Mouse (Mus musculus) heart, embryonic 10.5 days (tissue): Measurements from ENCODE around the gene Akr1c19. TPM values are rescaled to one million over a fixed set of nuclear protein-coding genes. Genes with fewer than 3 reads are reported as not detected.
"Not testable (repeated sequence)": the region's sequence is repeated elsewhere in the genome, so short reads cannot be mapped to it uniquely, and the experiment has no call there.

Experiments used
- DNase-seq: peaks from one replicate; pipeline ENCODE4 v3.0.0-alpha.2; 2017; ENCODE audit warnings: low spot score
- H3K27ac ChIP-seq: fragments of 300-500 bp; sonication (generic); 2 replicates; pipeline ENCODE4 v1.5.1; 2016; ENCODE audit warnings: mild to moderate bottlenecking
- H3K27me3 ChIP-seq: fragments of 300-500 bp; sonication (generic); 2 replicates; pipeline ENCODE4 v1.6.1; 2016; ENCODE audit warnings: mild to moderate bottlenecking; ENCODE audit not compliant: poor library complexity, insufficient read depth, severe bottlenecking
- H3K36me3 ChIP-seq: fragments of 300-500 bp; sonication (generic); 2 replicates; pipeline ENCODE4 v1.6.1; 2016; ENCODE audit warnings: mild to moderate bottlenecking, moderate library complexity
- H3K4me1 ChIP-seq: fragments of 300-500 bp; sonication (generic); 2 replicates; pipeline ENCODE4 v1.6.1; 2016; ENCODE audit warnings: mild to moderate bottlenecking
- H3K4me3 ChIP-seq: fragments of 300-500 bp; sonication (generic); 2 replicates; pipeline ENCODE4 v1.5.1; 2016; ENCODE audit warnings: mild to moderate bottlenecking, moderate library complexity
- H3K9me3 ChIP-seq: fragments of 300-500 bp; sonication (generic); 2 replicates; pipeline ENCODE4 v1.6.1; 2016; ENCODE audit warnings: mild to moderate bottlenecking, moderate library complexity
- WGBS: fragments of 180-500 bp; shearing (Covaris S2); methylation state at CpG from one replicate; pipeline ENCODE4 v1.1.7; 2016; 5-methylcytosine and 5-hydroxymethylcytosine counted together
- polyA plus RNA-seq: library from polyadenylated mRNA; unstranded; fragments of >200 nt; fragmentation: Nextera tagmentation; extraction: Ambion mirVana; gene quantifications from 2 replicates; pipeline ENCODE4 v1.2.1, GENCODE M21; 2016

The Akr1c19 gene
- polyA plus RNA-seq, 1 experiment from 2014 or later, result 13.4 TPM

DNA sequence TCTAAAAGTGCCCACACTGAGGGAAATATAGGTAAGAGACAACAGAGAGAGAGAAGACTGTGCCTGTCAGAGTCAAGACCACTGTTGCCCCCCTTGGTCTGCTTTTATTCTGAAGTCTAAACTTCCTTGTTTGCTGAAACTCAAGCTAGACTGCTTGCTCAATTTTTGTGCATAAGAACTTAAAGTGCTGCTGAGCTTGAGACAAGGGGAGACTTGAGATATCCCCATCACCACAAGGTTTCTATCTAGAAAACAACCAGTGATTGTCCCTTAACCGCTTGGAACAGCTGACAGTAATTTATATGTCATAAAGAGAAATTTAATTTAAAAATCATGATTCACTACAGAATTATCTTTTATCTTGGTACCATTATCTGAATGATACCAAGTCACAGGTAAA is 4.6 kb downstream of the Akr1c19 start:
- 86% methylated on average over 1 of the region's 1 CpGs for WGBS
- DNase-seq, result no peak
- Histone ChIP-seq H3K4me1 (no peaks in the 10 kb centered on the region), H3K27ac (no peak overlapping the region), H3K9me3 (no peaks in the 10 kb centered on the region), H3K4me3 (no peak overlapping the region), H3K27me3 (no peaks in the 10 kb centered on the region), H3K36me3 (no peaks in the 10 kb centered on the region)

DNA sequence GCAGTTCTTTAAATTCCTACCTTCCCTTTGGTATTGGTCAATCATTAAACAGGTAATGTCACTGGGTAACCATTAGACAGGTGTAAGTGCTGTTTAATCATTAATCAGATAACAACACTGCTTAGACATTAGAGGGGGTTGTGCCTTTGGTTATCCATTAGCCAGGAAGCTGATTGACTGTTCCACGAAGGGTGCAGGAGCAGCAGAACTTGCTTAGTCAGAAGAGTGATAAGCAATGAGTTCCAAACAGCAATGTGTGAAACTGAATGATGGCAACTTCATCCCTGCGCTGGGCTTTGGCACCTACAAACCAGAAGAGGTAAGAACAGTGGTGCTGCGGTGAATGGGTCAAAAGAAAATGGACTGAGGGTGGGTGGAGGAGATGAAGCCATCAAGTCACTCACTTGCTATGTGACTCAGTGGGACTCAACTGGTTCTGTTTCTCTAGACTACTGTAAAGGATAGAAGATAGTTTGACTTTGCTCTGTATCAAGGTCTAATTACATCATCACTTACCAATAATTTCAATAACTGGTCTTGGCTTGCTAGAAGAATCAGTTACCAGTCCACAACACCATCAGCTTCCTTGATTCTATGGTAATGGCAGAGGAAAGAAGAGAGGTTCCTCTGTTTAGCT is 5.2 kb downstream of the Akr1c19 start:
- Histone ChIP-seq H3K9me3 (no peaks in the 10 kb centered on the region), H3K27ac (no peak overlapping the region), H3K4me1 (no peaks in the 10 kb centered on the region), H3K27me3 (no peaks in the 10 kb centered on the region), H3K36me3 (no peaks in the 10 kb centered on the region), H3K4me3 (no peak overlapping the region)
- WGBS, result 63% methylated on average over 3 of the region's 3 CpGs
- DNase-seq, result no peak

DNA sequence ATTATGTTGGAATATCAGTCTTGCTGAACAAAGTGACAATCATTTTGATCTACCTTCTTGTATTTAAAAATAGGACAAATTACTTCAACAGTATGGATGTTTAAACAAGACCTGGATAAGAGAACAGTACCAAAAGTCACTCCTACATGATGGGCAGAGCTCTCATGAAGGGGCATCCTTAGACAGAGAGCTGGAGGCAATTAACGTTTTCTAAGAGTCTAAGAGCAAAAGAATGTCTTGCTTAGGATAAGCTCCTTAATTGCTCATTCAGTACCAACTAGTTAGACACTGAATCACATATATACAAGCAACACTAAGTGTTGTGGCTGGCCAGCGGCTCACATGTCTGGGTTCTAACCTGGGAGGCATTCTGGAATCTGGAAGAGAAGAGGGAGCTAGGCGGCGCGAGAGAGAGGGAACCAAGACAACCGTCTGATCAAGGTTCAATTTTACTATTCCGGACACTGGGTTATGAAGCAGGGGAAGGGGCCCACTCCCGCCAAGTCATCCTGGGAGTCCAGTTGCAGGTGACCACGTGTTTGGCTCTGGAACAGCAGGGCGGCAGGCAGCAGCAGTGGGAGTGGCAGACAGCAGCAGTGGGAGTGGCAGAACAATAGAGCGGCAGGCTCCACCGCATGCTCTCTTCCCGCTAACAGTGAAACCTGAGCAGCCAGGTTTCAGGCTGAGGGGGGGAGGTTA is 16.5 kb downstream of the Akr1c19 start:
- DNase-seq, result peak; percentile 84
- H3K36me3 ChIP-seq, result no peaks in the 10 kb centered on the region
- H3K4me3 ChIP-seq, result peak overlapping the region; percentile 47
- no peaks in the 10 kb centered on the region for H3K4me1 ChIP-seq
- no peaks in the 10 kb centered on the region for H3K27me3 ChIP-seq
- WGBS, result 6% methylated on average over 13 of the region's 13 CpGs
- no peaks in the 10 kb centered on the region for H3K9me3 ChIP-seq
- no peak overlapping the region; the same call in 1 of the 2 replicates for H3K27ac ChIP-seq

DNA sequence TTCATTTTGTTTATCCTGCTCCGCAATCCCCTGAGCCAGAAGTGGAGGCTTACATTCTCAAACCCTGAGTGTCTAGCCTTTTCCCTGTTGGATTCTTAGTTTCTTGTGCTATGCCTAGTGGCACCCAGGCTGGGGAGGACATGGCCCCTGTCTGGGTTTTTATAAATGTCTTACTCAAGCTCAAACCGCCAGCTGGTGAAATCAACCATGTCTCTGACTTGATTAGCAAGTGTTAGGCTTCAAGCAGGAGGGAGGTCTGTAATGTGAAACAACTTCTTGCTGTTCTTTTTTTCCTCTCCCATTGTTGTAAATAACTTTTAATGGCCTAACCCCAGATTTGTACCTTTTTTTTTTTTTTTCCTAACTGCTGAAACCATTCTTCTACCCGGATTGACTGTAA is 20.8 kb downstream of the Akr1c19 start:
- 48% methylated on average over 3 of the region's 3 CpGs for WGBS
- Histone ChIP-seq H3K4me1 (no peaks in the 10 kb centered on the region), H3K4me3 (no peak overlapping the region), H3K27me3 (no peaks in the 10 kb centered on the region), H3K36me3 (no peaks in the 10 kb centered on the region), H3K27ac (no peak overlapping the region), H3K9me3 (no peaks in the 10 kb centered on the region)
- no peak for DNase-seq

DNA sequence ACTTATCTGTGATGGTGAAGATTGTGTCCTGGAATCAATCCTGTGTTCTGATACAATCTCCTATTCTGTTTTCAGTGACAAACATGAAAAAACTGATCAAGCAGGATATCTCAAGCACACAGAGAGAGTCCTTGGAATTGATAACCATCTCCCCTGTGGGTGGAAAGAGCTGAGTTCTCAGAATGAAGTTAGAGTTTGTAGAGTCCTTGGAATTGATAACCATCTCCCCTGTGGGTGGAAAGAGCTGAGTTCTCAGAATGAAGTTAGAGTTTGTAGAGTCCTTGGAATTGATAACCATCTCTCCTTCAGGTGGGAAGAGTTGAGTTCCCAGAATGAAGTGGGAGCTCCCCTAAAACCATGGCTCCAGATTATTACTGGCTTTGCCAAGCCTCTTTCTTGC is 28.4 kb downstream of the Akr1c19 start:
- H3K4me1 ChIP-seq, H3K27me3 ChIP-seq, H3K4me3 ChIP-seq, DNase-seq, H3K27ac ChIP-seq, H3K9me3 ChIP-seq, H3K36me3 ChIP-seq: not testable (repeated sequence)

DNA sequence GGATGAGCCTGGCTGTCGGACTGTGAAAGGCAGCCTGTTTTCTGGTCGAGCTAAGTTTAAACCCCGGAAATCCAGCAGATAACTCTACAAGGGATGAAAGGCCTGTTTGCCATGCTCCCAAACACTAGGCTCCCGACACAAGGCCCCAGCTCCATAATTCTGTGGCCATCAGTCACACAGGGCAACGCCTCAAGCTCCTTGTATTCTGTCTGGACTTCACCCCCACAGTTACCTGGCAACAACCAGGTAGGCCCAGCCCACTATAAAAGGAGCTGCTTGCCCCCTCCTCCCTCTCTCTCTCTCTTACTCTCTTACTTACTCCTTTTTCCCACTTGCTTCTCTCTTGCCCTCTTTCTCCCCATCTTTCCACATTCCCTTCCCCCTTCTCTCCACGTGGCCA is 28.8 kb downstream of the Akr1c19 start:
- H3K36me3 ChIP-seq, result no peaks in the 10 kb centered on the region
- H3K27ac ChIP-seq, result no peak overlapping the region
- no peak overlapping the region for H3K4me3 ChIP-seq
- DNase-seq, result no peak
- no peaks in the 10 kb centered on the region for H3K4me1 ChIP-seq
- no peaks in the 10 kb centered on the region for H3K27me3 ChIP-seq
- 80% methylated on average over 6 of the region's 6 CpGs for WGBS
- H3K9me3 ChIP-seq, result no peaks in the 10 kb centered on the region

DNA sequence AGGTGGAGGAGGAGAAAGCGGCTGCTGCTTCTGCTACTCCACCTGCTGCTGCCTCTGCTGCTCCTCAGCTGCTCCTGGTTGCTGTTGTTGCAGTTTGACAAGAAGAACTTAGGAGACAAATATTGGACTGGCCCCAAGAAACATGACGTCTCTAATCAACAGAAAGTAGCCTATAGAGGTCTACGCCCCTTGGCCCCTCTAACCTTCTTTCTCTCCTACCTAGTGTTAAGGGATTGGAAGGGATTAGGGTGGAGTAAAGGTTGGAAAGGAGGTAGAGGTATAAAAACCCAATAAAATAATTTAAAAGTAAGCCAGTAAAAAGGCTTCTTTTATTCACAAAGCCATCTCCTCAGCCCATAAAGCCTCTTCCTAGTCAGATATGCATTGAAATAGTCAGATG is 36.1 kb downstream of the Akr1c19 start:
- Histone ChIP-seq H3K27me3 (no peaks in the 10 kb centered on the region), H3K27ac (no peak overlapping the region), H3K4me1 (no peaks in the 10 kb centered on the region), H3K36me3 (no peaks in the 10 kb centered on the region), H3K9me3 (no peaks in the 10 kb centered on the region), H3K4me3 (no peak overlapping the region)
- WGBS, result 77% methylated on average over 3 of the region's 3 CpGs
- DNase-seq, result no peak

DNA sequence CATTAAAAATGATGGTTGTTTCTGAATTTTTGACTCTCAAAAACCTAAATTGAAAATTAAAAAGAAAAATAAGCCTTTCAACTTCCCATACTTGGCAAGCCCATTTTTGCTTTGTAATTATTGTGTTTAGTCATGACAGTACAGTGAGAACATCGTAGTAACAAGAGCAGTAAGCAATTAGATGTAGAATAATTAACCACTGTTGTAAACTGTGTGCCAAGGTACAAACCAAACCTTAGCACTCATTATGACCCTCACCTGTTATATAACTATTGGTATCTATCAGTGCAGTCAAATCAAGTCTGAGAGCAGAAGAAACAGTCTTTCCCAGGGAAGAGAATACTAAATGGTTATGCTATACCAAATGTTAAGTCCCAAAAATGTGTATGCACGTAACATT is 36.5 kb downstream of the Akr1c19 start:
- H3K9me3 ChIP-seq, result no peaks in the 10 kb centered on the region
- DNase-seq, result no peak
- 81% methylated on average over 2 of the region's 2 CpGs for WGBS
- H3K4me1 ChIP-seq, result no peaks in the 10 kb centered on the region
- no peak overlapping the region for H3K27ac ChIP-seq
- no peak overlapping the region for H3K4me3 ChIP-seq
- H3K36me3 ChIP-seq, result no peaks in the 10 kb centered on the region
- no peaks in the 10 kb centered on the region for H3K27me3 ChIP-seq

DNA sequence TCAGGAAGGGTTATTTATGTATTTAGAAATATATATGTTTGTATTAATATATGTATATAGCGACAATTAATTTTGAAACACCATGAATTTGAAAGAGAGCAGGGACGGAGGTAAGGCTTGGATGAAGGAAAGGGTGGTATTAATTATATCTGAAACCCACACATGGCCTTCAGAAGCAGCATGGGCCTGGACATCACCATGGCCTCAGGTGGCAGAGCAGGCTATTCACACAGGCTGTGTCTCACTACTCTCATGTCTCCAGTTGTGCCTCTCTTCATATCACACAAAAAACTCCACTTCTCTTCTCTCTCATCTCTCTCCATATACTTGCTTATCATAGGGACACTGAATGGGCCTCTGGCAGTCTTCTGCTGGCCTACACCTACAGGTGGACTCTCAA is 37.0 kb downstream of the Akr1c19 start:
- not testable (repeated sequence) for H3K4me1 ChIP-seq, DNase-seq, H3K4me3 ChIP-seq, H3K9me3 ChIP-seq, H3K27me3 ChIP-seq, H3K36me3 ChIP-seq, H3K27ac ChIP-seq
- WGBS, result 76% methylated on average over 2 of the region's 2 CpGs

DNA sequence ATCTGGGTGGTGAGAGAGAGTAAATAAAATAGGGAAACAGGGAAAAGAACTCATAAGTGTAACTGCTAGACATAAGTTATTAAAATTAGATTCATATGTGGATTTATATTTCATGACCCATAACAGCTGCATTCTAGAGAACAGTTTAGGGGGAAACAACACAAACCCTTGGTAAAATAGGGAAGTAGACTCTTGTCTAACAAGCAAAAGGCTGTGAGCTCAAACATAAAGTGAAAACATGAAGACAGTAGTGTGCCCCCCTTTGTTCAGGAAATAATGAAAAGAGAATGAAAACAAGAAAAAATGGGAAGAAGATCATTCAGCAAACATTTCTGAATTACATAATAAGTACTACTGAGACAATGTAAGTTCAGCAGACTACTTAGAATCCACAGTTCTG is 42.4 kb downstream of the Akr1c19 start:
- no peaks in the 10 kb centered on the region for H3K9me3 ChIP-seq
- no peaks in the 10 kb centered on the region for H3K36me3 ChIP-seq
- H3K27me3 ChIP-seq, result no peaks in the 10 kb centered on the region
- no peak overlapping the region for H3K27ac ChIP-seq
- DNase-seq, result no peak
- H3K4me1 ChIP-seq, result no peaks in the 10 kb centered on the region
- H3K4me3 ChIP-seq, result no peak overlapping the region

DNA sequence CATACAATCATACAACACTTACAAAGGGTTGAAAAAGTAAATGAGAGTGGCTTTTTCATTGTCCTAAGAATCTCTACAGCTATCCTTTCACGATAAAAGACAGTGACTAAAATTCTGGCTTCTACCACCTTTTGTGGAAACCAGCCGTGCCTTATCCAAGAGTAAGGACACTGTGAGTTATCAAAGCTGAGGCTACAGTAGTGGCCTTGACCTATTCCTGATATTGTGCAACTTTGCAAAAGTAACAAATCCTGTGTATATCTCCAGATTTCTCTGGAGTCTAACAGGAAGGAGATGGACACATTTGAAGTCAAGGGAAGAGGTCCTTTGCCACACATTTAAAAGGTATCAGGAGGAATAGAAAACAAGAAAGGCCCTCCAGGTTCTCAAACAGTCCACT is 49.0 kb downstream of the Akr1c19 start:
- Histone ChIP-seq H3K4me3 (no peak overlapping the region), H3K9me3 (no peaks in the 10 kb centered on the region)
- WGBS, result 84% methylated on average over 2 of the region's 2 CpGs

DNA sequence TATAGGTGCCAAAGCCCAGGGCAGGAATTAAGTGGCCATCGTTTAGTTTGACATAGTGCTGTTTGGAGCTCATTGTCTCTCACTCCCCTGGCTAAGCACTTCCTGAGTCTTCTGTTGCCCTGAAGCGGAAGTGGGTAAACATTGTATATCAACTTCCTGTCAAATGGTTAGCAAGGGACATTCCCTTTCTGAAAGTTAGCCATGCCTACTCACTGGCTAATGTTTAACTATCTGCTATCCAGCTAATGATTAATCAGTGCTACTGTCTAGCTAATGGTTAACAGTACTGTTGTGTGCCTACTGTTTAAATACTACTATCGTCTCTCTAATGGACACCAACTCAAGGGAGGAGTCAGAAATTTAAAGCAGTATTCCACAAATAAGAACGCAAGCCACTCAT is 50.8 kb downstream of the Akr1c19 start, which contains the start of gene Akr1c12:
Gene Akr1c12, minus strand, starts transcription at position 150 of the 400 bp plus-strand sequence.
- 64% methylated on average over 4 of the region's 4 CpGs for WGBS
- Histone ChIP-seq H3K9me3 (no peaks in the 10 kb centered on the region), H3K4me1 (no peaks in the 10 kb centered on the region), H3K4me3 (no peak within 1 kb of the TSS), H3K27me3 (no peaks in the 10 kb centered on the region), H3K27ac (no peak within 1 kb of the TSS), H3K36me3 (no peaks in the 10 kb centered on the region)
- no peak for DNase-seq

More for the DNA sequence above, 49.0 kb downstream of the Akr1c19 start:
- Histone ChIP-seq H3K27ac (no peak overlapping the region), H3K27me3 (no peaks in the 10 kb centered on the region), H3K4me1 (no peaks in the 10 kb centered on the region), H3K36me3 (no peaks in the 10 kb centered on the region)
- no peak for DNase-seq

DNA sequence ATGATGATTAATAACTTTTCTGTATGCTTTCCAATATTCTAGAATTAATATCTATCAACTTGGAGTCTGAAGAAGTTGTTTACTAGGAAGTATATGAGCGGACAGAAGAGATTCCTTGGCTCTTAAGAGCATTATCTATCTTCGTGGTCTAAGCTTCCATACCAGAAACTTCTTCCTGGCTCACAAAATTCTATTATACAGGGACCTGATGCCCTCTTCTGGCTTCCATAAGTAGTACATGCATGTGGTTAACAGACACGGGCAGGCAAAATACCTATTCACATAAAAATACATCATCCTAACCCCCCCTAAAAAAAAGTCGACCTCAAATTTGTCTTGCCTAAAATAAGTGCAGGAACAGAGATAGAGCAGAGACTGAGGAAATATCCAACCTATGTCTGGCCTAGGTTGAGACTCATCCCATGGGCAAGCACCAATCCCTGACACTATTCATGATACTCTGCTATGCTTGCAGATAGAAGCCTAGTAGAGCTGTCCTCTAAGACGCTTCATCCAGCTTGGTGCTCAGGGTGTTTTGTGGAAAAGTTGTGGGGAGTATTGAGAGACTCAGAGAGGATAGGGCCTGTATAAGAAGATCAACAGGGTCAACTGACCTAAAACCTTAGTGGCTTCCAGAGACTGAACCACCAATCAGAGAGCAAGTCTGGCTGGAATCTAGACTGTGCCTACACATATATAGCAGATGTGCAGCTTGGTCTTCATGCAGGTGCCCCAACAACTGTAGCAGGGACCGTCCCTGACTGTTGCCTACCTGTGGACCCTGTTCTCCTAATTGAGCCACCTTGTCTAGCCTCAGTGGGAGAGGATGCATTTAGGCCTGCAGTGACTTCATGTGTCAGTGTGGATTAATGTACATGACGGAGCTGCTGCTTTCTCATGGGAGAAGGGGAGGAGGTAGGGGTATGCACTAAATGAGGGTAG is 53.2 kb downstream of the Akr1c19 start:
- Histone ChIP-seq H3K36me3 (no peaks in the 10 kb centered on the region), H3K27me3 (no peaks in the 10 kb centered on the region), H3K4me3 (no peak overlapping the region), H3K4me1 (no peaks in the 10 kb centered on the region), H3K27ac (no peak overlapping the region), H3K9me3 (no peaks in the 10 kb centered on the region)
- 35% methylated on average over 7 of the region's 7 CpGs for WGBS
- DNase-seq, result no peak
